Mouse (Mus musculus) ES-E14 (cell line): Measurements from ENCODE around the gene Sparc.

Experiments used
- CHD2 ChIP-seq: IDR thresholded peaks from 2 replicates; pipeline ENCODE4 v1.6.1; 2014; ENCODE audit warnings: mild to moderate bottlenecking, low read depth, low read length, inconsistent platforms
- HCFC1 ChIP-seq: IDR thresholded peaks from 2 replicates; pipeline ENCODE4 v1.6.1; 2012; ENCODE audit warnings: low read length, inconsistent platforms, borderline replicate concordance; ENCODE audit not compliant: insufficient read depth
- ZNF384 ChIP-seq: IDR thresholded peaks from 2 replicates; pipeline ENCODE4 v1.6.1; 2012; ENCODE audit warnings: low read depth, low read length, inconsistent platforms

GRCm38 (mm10) chr11:55468012-55468411 is 45.0 kb upstream of the Sparc start:
- TF ChIP-seq CHD2 = no peak
- no peak for TF ChIP-seq ZNF384
- no peak for TF ChIP-seq HCFC1
